ENCODE assay signal across 1 mouse cellular context in genomic region chr7:19341761-19342409, GRCm38 (mm10).
TF ChIP-seq lines count a peak whose summit lies in the region.

No protein-coding gene starts in this region.

TF ChIP-seq in MEL, 35 proteins besides CTCF, POLR2A, EP300 and RAD21:
- TF ChIP-seq TBP (IDR thresholded peaks at IDR 0.05; ENCODE audit: low read depth, low read length) (no peak), KAT2A (conservative IDR thresholded peaks at IDR 0.05; ENCODE audit: low read depth, low read length) (no peak), ZC3H11A (IDR thresholded peaks at IDR 0.05; ENCODE audit: low read depth, low read length) (no peak), NRF1 (IDR thresholded peaks at IDR 0.05; ENCODE audit: insufficient read depth, low read depth, low read length, poor library complexity, severe bottlenecking) (no peak), CHD2 (IDR thresholded peaks at IDR 0.05; ENCODE audit: low read length) (no peak), CHD1 (IDR thresholded peaks at IDR 0.05; ENCODE audit: low read depth, low read length) (no peak), MYB (IDR thresholded peaks at IDR 0.05; ENCODE audit: low read depth, low read length) (no peak), ZKSCAN1 (IDR thresholded peaks at IDR 0.05; ENCODE audit: low read depth, low read length) (no peak), SMC3 (IDR thresholded peaks at IDR 0.05; ENCODE audit: low read depth, low read length) (no peak), GABPA (IDR thresholded peaks at IDR 0.05; ENCODE audit: low read depth, low read length) (no peak), MAZ (IDR thresholded peaks at IDR 0.05; ENCODE audit: low read depth, low read length) (no peak), MAX (IDR thresholded peaks at IDR 0.05; ENCODE audit: low read length) (no peak), ELF1 (IDR thresholded peaks at IDR 0.05; ENCODE audit: low read depth, low read length) (no peak), HCFC1 (IDR thresholded peaks at IDR 0.05; ENCODE audit: low read depth, low read length) (no peak), ETS1 (IDR thresholded peaks at IDR 0.05; ENCODE audit: low read depth, low read length) (no peak), TAL1 (IDR thresholded peaks at IDR 0.05; ENCODE audit: low read length) (no peak), E2F4 (IDR thresholded peaks at IDR 0.05; ENCODE audit: borderline replicate concordance, low read depth, low read length) (no peak), ZMIZ1 (IDR thresholded peaks at IDR 0.05; ENCODE audit: low read depth, low read length) (no peak)
